Mouse (Mus musculus) ES-Bruce4 (cell line): ENCODE measurements around the gene Lyrm4. TPM values are rescaled to one million over a fixed set of nuclear protein-coding genes. Genes with fewer than 3 reads are reported as not detected.

Experiments used
- H3K27ac ChIP-seq: 2 replicates; pipeline ENCODE4 v1.5.1; 2012; ENCODE audit warnings: low read length, inconsistent platforms; ENCODE audit not compliant: insufficient read depth
- H3K27me3 ChIP-seq: 2 replicates; pipeline ENCODE4 v1.6.1; 2012; ENCODE audit warnings: mild to moderate bottlenecking, low read length, inconsistent platforms; ENCODE audit not compliant: control insufficient read depth, poor library complexity, insufficient read depth, severe bottlenecking
- H3K36me3 ChIP-seq: 2 replicates; pipeline ENCODE4 v1.6.1; 2012; ENCODE audit warnings: inconsistent platforms, mild to moderate bottlenecking, low read length, moderate library complexity; ENCODE audit not compliant: control insufficient read depth, poor library complexity, insufficient read depth, severe bottlenecking
- H3K4me1 ChIP-seq: one replicate; pipeline ENCODE4 v1.8.1; 2011; ENCODE audit warnings: low read length; ENCODE audit not compliant: control insufficient read depth, insufficient read depth
- H3K4me3 ChIP-seq: 2 replicates; pipeline ENCODE4 v1.5.1; 2011; ENCODE audit warnings: low read depth, mild to moderate bottlenecking, low read length
- H3K9ac ChIP-seq: 2 replicates; pipeline ENCODE4 v1.6.1; 2012; ENCODE audit warnings: low read depth, mild to moderate bottlenecking, inconsistent platforms; ENCODE audit not compliant: poor library complexity, severe bottlenecking
- H3K9me3 ChIP-seq: replicated peaks from 2 replicates; pipeline ENCODE4 v1.6.1; 2012; ENCODE audit warnings: mild to moderate bottlenecking, low read length, inconsistent platforms; ENCODE audit not compliant: control insufficient read depth, poor library complexity, insufficient read depth, severe bottlenecking
- CTCF ChIP-seq: IDR thresholded peaks from one replicate; pipeline ENCODE4 v1.8.1; 2011; ENCODE audit warnings: low read depth, low read length
- EP300 ChIP-seq: IDR thresholded peaks from 2 replicates; pipeline ENCODE4 v1.6.1; 2011; ENCODE audit warnings: low read depth, low read length; ENCODE audit not compliant: insufficient read depth
- POLR2A ChIP-seq: IDR thresholded peaks from one replicate; pipeline ENCODE4 v1.8.1; 2011; ENCODE audit warnings: low read length; ENCODE audit not compliant: insufficient read depth
- polyA plus RNA-seq: library from polyadenylated mRNA; stranded (reverse); fragments of >200 nt; gene quantifications from 2 replicates; pipeline ENCODE4 v1.2.4, GENCODE M21; 2011; ENCODE audit warnings: low read depth; ENCODE audit not compliant: missing spikeins, insufficient read depth, insufficient read length

The Lyrm4 gene
- polyA plus RNA-seq, 1 experiment = 8.5 TPM

- H3K9me3 ChIP-seq = no peaks in the 10 kb centered on the region
- TF ChIP-seq POLR2A (no peak), EP300 (no peak), CTCF (no peak)
Observed at GRCm38 (mm10) chr13:36150272-36150671, 32.9 kb upstream of the Lyrm4 start.

GRCm38 (mm10) chr13:36149175-36149939, 32.0 kb upstream of the Lyrm4 start:
- no peak overlapping the region for H3K27ac ChIP-seq
- H3K4me1 ChIP-seq = peaks cover 1% of the 10 kb centered on the region
- H3K4me3 ChIP-seq = no peak overlapping the region
- no peaks in the 10 kb centered on the region for H3K9me3 ChIP-seq
- TF ChIP-seq EP300 (peak; percentile 75; the same call in 1 of the 2 replicates), POLR2A (no peak)
- H3K36me3 ChIP-seq = no peaks in the 10 kb centered on the region
- H3K27me3 ChIP-seq = no peaks in the 10 kb centered on the region
- no peak overlapping the region for H3K9ac ChIP-seq

More at GRCm38 (mm10) chr13:36150272-36150671, 32.9 kb upstream of the Lyrm4 start:
- no peak overlapping the region for H3K4me3 ChIP-seq
- H3K36me3 ChIP-seq = no peaks in the 10 kb centered on the region
- no peak overlapping the region for H3K27ac ChIP-seq
- H3K27me3 ChIP-seq = no peaks in the 10 kb centered on the region
- H3K9ac ChIP-seq = no peak overlapping the region
- H3K4me1 ChIP-seq = peaks cover 1% of the 10 kb centered on the region

- Histone ChIP-seq H3K4me1 (peaks cover 1% of the 10 kb centered on the region), H3K27ac (no peak overlapping the region)
- TF ChIP-seq POLR2A (no peak), EP300 (no peak), CTCF (no peak)
Observed at GRCm38 (mm10) chr13:36145601-36146000, 28.3 kb upstream of the Lyrm4 start.

GRCm38 (mm10) chr13:36140247-36141016, 23.1 kb upstream of the Lyrm4 start:
- TF ChIP-seq CTCF (no peak), POLR2A (no peak), EP300 (no peak)

More at GRCm38 (mm10) chr13:36145601-36146000, 28.3 kb upstream of the Lyrm4 start:
- Histone ChIP-seq H3K4me3 (no peak overlapping the region), H3K36me3 (no peaks in the 10 kb centered on the region), H3K9ac (no peak overlapping the region), H3K9me3 (no peaks in the 10 kb centered on the region), H3K27me3 (no peaks in the 10 kb centered on the region)

GRCm38 (mm10) chr13:36139703-36140102, 22.4 kb upstream of the Lyrm4 start:
- no peak for TF ChIP-seq CTCF
- TF ChIP-seq POLR2A = no peak
- TF ChIP-seq EP300 = no peak
- no peaks in the 10 kb centered on the region for H3K9me3 ChIP-seq
- no peak overlapping the region for H3K27ac ChIP-seq
- no peak overlapping the region for H3K9ac ChIP-seq
- H3K27me3 ChIP-seq = no peaks in the 10 kb centered on the region
- no peak overlapping the region for H3K4me3 ChIP-seq
- no peaks in the 10 kb centered on the region for H3K36me3 ChIP-seq
- no peaks in the 10 kb centered on the region for H3K4me1 ChIP-seq

More at GRCm38 (mm10) chr13:36140247-36141016, 23.1 kb upstream of the Lyrm4 start:
- Histone ChIP-seq H3K4me1 (no peaks in the 10 kb centered on the region), H3K27me3 (no peaks in the 10 kb centered on the region), H3K36me3 (no peaks in the 10 kb centered on the region), H3K27ac (no peak overlapping the region), H3K9me3 (no peaks in the 10 kb centered on the region), H3K9ac (no peak overlapping the region), H3K4me3 (no peak overlapping the region)

GRCm38 (mm10) chr13:36131992-36132649, 14.8 kb upstream of the Lyrm4 start:
- TF ChIP-seq POLR2A = no peak

More at GRCm38 (mm10) chr13:36131992-36132649, 14.8 kb upstream of the Lyrm4 start:
- Histone ChIP-seq H3K36me3 (no peaks in the 10 kb centered on the region), H3K4me1 (no peaks in the 10 kb centered on the region), H3K4me3 (no peak overlapping the region), H3K27me3 (no peaks in the 10 kb centered on the region), H3K9me3 (no peaks in the 10 kb centered on the region), H3K27ac (no peak overlapping the region), H3K9ac (no peak overlapping the region)
